Mouse (Mus musculus) bone marrow macrophage, adult 2 months (primary cell): ENCODE measurements around the gene Gucy2g.

Experiments
- CTCF ChIP-seq: IDR thresholded peaks from 2 replicates; pipeline ENCODE4 v1.5.1; 2012; ENCODE audit warnings: low read depth, mild to moderate bottlenecking, low read length, moderate library complexity
- POLR2A ChIP-seq: IDR thresholded peaks from 2 replicates; pipeline ENCODE4 v1.6.1; 2012; ENCODE audit warnings: mild to moderate bottlenecking, low read depth, low read length, borderline replicate concordance

DNA sequence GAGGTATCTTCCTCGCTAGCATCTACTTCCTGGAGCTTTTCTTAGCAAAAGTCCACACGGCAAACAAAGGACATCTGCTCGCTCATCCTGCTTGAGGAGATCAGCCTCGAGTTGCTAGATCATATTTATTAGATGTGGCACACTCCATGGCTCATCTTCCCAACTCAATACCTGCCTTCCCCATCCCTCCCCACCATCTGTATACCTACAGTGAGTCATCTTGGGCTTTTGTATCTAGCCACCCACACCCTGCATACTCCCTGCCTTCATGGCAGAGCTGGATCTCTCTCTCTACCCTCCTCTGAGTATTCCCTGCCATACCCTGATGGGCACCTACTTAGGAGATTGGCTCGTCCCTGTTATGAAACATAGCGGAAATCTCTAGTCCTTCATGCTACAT, 19.8 kb downstream of the Gucy2g start:
- TF ChIP-seq POLR2A (no peak), CTCF (no peak)
